Mouse (Mus musculus): Measurements from ENCODE around the gene Pramef12. TPM values are rescaled to one million over a fixed set of nuclear protein-coding genes. Genes with fewer than 3 reads are reported as not detected.
"Not testable (repeated sequence)": the region's sequence is repeated elsewhere in the genome, so short reads cannot be mapped to it uniquely, and the experiment has no call there.

Gene Pramef12
- total RNA-seq (2022), result not detected

DNA sequence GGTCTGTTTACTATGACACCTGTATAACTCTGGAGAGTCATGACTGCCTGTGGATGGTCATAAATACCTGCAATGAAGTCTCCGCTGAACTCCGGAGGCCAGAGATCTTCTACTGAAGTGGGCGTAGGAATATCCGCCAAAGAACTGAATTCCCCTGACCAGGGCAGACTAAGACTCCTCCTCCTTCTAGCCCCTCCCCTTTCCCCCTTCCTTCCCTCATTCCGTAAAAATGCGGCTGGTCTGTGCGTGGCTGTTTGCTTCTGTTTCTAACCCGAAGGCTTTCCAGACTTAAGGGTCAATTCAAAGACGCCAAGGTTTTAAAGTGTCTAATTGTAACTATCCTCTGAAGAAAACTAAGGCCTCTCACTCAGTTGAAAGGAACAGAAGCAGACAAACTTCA lies at the start of gene Pramef12:
Pramef12 (minus strand) TSS at position 175 of the 400 bp plus-strand sequence.
- DNase-seq (ENCODE audit: low spot score in 2 of 2), result no peak

DNA sequence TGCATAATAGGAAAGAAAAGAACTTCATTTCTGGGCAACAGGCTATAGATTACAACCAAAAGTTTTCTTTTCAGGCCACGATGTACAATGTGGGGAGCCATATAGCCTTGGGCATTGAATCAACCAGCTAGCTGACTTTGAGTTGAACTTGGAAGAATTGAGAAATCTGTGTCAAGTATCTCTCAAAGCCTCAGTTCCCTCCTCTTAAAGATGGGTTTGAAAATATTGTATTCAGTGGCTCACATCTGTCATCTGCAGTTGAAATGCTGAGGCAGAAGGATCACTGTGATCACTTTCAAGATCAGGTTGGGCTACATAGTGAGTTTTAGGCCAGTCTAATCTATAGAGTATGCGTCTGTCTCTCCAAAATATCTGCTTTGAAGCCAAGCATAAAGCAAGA lies 45.0 kb upstream of the Pramef12 start, which contains the start of gene Gm9944:
Gm9944 (minus strand) TSS at position 101 of the 400 bp plus-strand sequence.
- DNase-seq (ENCODE audit: low spot score in 2 of 2), result no peak

DNA sequence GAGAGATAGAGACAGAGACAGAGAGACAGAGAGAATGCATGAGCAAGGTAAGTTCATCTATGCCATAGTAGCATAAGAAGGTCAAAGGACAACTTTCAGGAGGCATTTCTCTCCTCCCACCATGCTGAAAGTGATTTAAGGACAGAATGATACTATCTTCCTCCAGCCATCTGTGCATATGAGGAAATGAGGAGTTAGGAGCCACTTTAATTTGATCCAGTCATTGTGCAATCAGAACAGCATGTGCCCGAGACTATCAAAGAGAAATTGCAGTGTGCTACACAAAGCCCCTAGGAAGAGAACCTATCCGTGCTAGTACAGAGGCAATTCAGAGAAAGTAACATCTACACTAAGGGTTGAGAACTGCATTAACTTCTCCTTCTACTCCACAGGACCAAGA lies 40.3 kb upstream of the Pramef12 start:
- DNase-seq (ENCODE audit: low spot score in 2 of 2), result no peak

- no peak for DNase-seq (ENCODE audit: low spot score in 2 of 2)
Observed at GRCm38 (mm10) chr4:144441582-144441981, 33.3 kb upstream of the Pramef12 start.

- no peak for DNase-seq (ENCODE audit: low spot score in 2 of 2)
Observed at GRCm38 (mm10) chr4:144441095-144441494, 32.8 kb upstream of the Pramef12 start.

GRCm38 (mm10) chr4:144438672-144439071 lies 30.4 kb upstream of the Pramef12 start, which contains the start of gene 1700012P22Rik:
Gene 1700012P22Rik (minus strand): TSS chr4:144438772.
- DNase-seq (ENCODE audit: low spot score in 2 of 2), result no peak

DNA sequence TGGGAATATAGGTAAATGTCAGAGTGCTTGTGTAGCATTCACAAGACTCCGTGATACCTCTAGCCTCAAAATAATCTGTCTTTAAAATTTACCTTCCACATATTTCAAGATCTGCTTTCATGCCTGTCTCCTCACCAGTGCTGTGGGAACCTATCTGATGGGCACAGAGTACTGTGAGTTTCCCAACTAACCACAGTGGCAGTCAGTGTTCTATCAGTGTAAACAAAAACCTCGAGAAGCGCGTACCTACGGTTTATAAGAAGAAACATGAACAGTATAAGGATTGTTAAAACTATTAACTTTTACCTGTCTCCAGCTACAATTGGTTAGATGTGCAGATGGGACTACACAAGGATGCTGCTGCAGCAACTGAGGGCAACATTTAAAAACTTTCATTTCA lies 25.0 kb upstream of the Pramef12 start:
- no peak for DNase-seq (ENCODE audit: low spot score in 2 of 2)

- no peak for DNase-seq (ENCODE audit: low spot score in 2 of 2)
Observed at GRCm38 (mm10) chr4:144430723-144431122, 22.5 kb upstream of the Pramef12 start.

- DNase-seq (ENCODE audit: low spot score in 2 of 2), result no peak
Observed at GRCm38 (mm10) chr4:144428868-144429267, 20.6 kb upstream of the Pramef12 start.

- no peak for DNase-seq (ENCODE audit: low spot score in 2 of 2)
Observed at GRCm38 (mm10) chr4:144424590-144424989, 16.3 kb upstream of the Pramef12 start.

GRCm38 (mm10) chr4:144420644-144421043 lies 12.4 kb upstream of the Pramef12 start:
- no peak for DNase-seq (ENCODE audit: low spot score in 2 of 2)

- DNase-seq (ENCODE audit: low spot score in 2 of 2), result no peak
Observed at GRCm38 (mm10) chr4:144406261-144406660, 2.0 kb downstream of the Pramef12 start.

- no peak for DNase-seq (ENCODE audit: low spot score in 2 of 2)
Observed at GRCm38 (mm10) chr4:144404456-144405086, 3.7 kb downstream of the Pramef12 start.

- no peak for DNase-seq (ENCODE audit: low spot score in 2 of 2)
Observed at GRCm38 (mm10) chr4:144402712-144403111, 5.6 kb downstream of the Pramef12 start.

- no peak for DNase-seq (ENCODE audit: low spot score in 2 of 2)
Observed at GRCm38 (mm10) chr4:144396316-144396715, 11.9 kb downstream of the Pramef12 start.

- DNase-seq (ENCODE audit: low spot score in 2 of 2), result no peak
Observed at GRCm38 (mm10) chr4:144377911-144378310, 30.4 kb downstream of the Pramef12 start, which contains the start of gene Pramef20. Gene Pramef20 (minus strand): TSS chr4:144377933.

DNA sequence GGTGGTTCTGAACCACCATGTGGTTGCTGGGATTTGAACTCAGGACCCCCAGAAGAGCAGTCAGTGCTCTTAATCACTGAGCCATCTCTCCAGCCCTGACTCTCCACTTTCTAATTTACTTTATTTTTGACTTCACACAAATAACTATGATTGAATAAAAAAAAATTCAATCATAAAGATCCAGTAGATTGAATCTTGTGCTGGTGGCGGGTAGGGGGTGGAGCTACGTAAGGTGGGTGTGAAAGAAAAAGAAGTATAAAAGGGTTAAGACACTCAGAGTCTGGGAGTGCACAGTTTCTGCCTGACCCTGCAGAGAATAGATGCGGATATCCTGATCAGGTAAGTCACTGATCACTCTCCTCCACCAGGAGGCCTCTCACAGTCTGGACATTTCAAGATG lies 50.6 kb downstream of the Pramef12 start, which contains the start of gene Gm13119:
Gm13119 (plus strand) TSS at position 301 of the 400 bp plus-strand sequence.
- DNase-seq (ENCODE audit: low spot score in 2 of 2), result not testable (repeated sequence)

Other genes starting within 250 kb of the Pramef12 start
- gene Oog3, start 245.8 kb downstream of the Pramef12 start, total RNA-seq (2022), result not detected
- gene Oog2, start 217.7 kb downstream of the Pramef12 start, total RNA-seq (2022), result not detected
- not detected for gene C87977, start 195.1 kb downstream of the Pramef12 start, total RNA-seq (2022)
- gene Pramel5, start 128.0 kb downstream of the Pramef12 start, total RNA-seq (2022), result not detected
- not detected for gene Gm13128, start 78.2 kb downstream of the Pramef12 start, total RNA-seq (2022)
- not detected for gene Gm13119, start 50.5 kb downstream of the Pramef12 start, total RNA-seq (2022)
- not detected for gene Pramef20, start 30.5 kb downstream of the Pramef12 start, total RNA-seq (2022)
- not detected for gene 1700012P22Rik, start 30.3 kb upstream of the Pramef12 start, total RNA-seq (2022)
- gene Gm9944, start 44.9 kb upstream of the Pramef12 start, total RNA-seq (2022), result not detected
- gene Aadacl3, start 55.3 kb upstream of the Pramef12 start, total RNA-seq (2022), result not detected
- not detected for gene 9430007A20Rik, start 111.4 kb upstream of the Pramef12 start, total RNA-seq (2022)
- not detected for gene Gm13124, start 156.7 kb upstream of the Pramef12 start, total RNA-seq (2022)
- gene Aadacl4, start 205.2 kb upstream of the Pramef12 start, total RNA-seq (2022), result not detected

All from gastrocnemius, adult 8-10 months (tissue).